Mouse (Mus musculus): Measurements from ENCODE around the gene Fbxw8.

- TF ChIP-seq CTCF (IDR thresholded peaks at IDR 0.05; ENCODE audit: control insufficient read depth, insufficient read depth, insufficient replicate concordance, low read depth, low read length) (no peak), POLR2A (IDR thresholded peaks at IDR 0.05; ENCODE audit: control insufficient read depth, low read depth, low read length) (no peak)
These were observed 128.1 kb downstream of the Fbxw8 start for GRCm38 (mm10) chr5:118027101-118027697.
